Mouse (Mus musculus): ENCODE results near the gene Slc8a3.
A peak's percentile ranks its signal among the peaks of the same experiment; 100 is the strongest.

The Slc8a3 gene

GRCm38 (mm10) chr12:81184967-81185366, 148.0 kb downstream of the Slc8a3 start:
- no peak for DNase-seq (ENCODE audit: low read depth, low spot score)

GRCm38 (mm10) chr12:81182073-81182472, 150.9 kb downstream of the Slc8a3 start:
- peak; percentile 63 for DNase-seq (ENCODE audit: low read depth, low spot score)

- no peak for DNase-seq (ENCODE audit: low read depth, low spot score)
These were observed 157.7 kb downstream of the Slc8a3 start for GRCm38 (mm10) chr12:81175252-81175651.

GRCm38 (mm10) chr12:81173893-81174292, 159.1 kb downstream of the Slc8a3 start:
- no peak for DNase-seq (ENCODE audit: low read depth, low spot score)

GRCm38 (mm10) chr12:81173011-81173410, 160.0 kb downstream of the Slc8a3 start:
- DNase-seq (ENCODE audit: low read depth, low spot score): no peak

- DNase-seq (ENCODE audit: low read depth, low spot score): peak; percentile 11
These were observed 162.9 kb downstream of the Slc8a3 start for GRCm38 (mm10) chr12:81170076-81170475.

GRCm38 (mm10) chr12:81168494-81168893, 164.5 kb downstream of the Slc8a3 start:
- peak; percentile 16 for DNase-seq (ENCODE audit: low read depth, low spot score)

- no peak for DNase-seq (ENCODE audit: low read depth, low spot score)
These were observed 164.9 kb downstream of the Slc8a3 start for GRCm38 (mm10) chr12:81168031-81168430.

GRCm38 (mm10) chr12:81167142-81167541, 165.8 kb downstream of the Slc8a3 start:
- DNase-seq (ENCODE audit: low read depth, low spot score): no peak

GRCm38 (mm10) chr12:81166615-81167014, 166.4 kb downstream of the Slc8a3 start:
- no peak for DNase-seq (ENCODE audit: low read depth, low spot score)

- DNase-seq (ENCODE audit: low read depth, low spot score): no peak
These were observed 166.9 kb downstream of the Slc8a3 start for GRCm38 (mm10) chr12:81166092-81166491.

GRCm38 (mm10) chr12:81163566-81163965, 169.4 kb downstream of the Slc8a3 start:
- no peak for DNase-seq (ENCODE audit: low read depth, low spot score)

GRCm38 (mm10) chr12:81163131-81163530, 169.8 kb downstream of the Slc8a3 start:
- DNase-seq (ENCODE audit: low read depth, low spot score): no peak

- DNase-seq (ENCODE audit: low read depth, low spot score): no peak
These were observed 171.7 kb downstream of the Slc8a3 start for GRCm38 (mm10) chr12:81161282-81161681.

- DNase-seq (ENCODE audit: low read depth, low spot score): peak; percentile 34
These were observed 172.1 kb downstream of the Slc8a3 start for GRCm38 (mm10) chr12:81160831-81161230.

GRCm38 (mm10) chr12:81160425-81160824, 172.6 kb downstream of the Slc8a3 start:
- no peak for DNase-seq (ENCODE audit: low read depth, low spot score)

- DNase-seq (ENCODE audit: low read depth, low spot score): no peak
These were observed 173.0 kb downstream of the Slc8a3 start for GRCm38 (mm10) chr12:81159947-81160346.

- no peak for DNase-seq (ENCODE audit: low read depth, low spot score)
These were observed 176.1 kb downstream of the Slc8a3 start for GRCm38 (mm10) chr12:81156841-81157240.

GRCm38 (mm10) chr12:81155675-81156074, 177.3 kb downstream of the Slc8a3 start:
- DNase-seq (ENCODE audit: low read depth, low spot score): no peak

GRCm38 (mm10) chr12:81152082-81152481, 180.9 kb downstream of the Slc8a3 start:
- DNase-seq (ENCODE audit: low read depth, low spot score): no peak

- DNase-seq (ENCODE audit: low read depth, low spot score): no peak
These were observed 182.1 kb downstream of the Slc8a3 start for GRCm38 (mm10) chr12:81150917-81151316.

GRCm38 (mm10) chr12:81147956-81148355, 185.0 kb downstream of the Slc8a3 start:
- no peak for DNase-seq (ENCODE audit: low read depth, low spot score)

Measured in A20 (cell line).